Mouse (Mus musculus) neural tube, embryonic 13.5 days (tissue): Measurements from ENCODE around the gene Fcho2. TPM values are rescaled to one million over a fixed set of nuclear protein-coding genes. Genes with fewer than 3 reads are reported as not detected.

ENCODE experiments used
- ATAC-seq: fragments of 200-750 bp; cut with Nextera tagmentation; 2 replicates; pipeline ENCODE4 v1.8.0; 2017; ENCODE audit warnings: low read depth, mild to moderate bottlenecking, moderate TSS enrichment, moderate library complexity
- H3K27ac ChIP-seq: fragments of 300-500 bp; sonication (generic); replicated peaks from 2 replicates; pipeline ENCODE4 v1.5.1; 2015; ENCODE audit warnings: moderate library complexity, mild to moderate bottlenecking, inconsistent platforms
- H3K27me3 ChIP-seq: fragments of 300-500 bp; sonication (generic); 2 replicates; pipeline ENCODE4 v1.6.1; 2015; ENCODE audit warnings: mild to moderate bottlenecking, inconsistent platforms
- H3K36me3 ChIP-seq: fragments of 300-500 bp; sonication (generic); 2 replicates; pipeline ENCODE4 v1.6.1; 2015; ENCODE audit warnings: mild to moderate bottlenecking, inconsistent platforms
- H3K4me1 ChIP-seq: fragments of 300-500 bp; sonication (generic); replicated peaks from 2 replicates; pipeline ENCODE4 v1.6.1; 2015; ENCODE audit warnings: inconsistent platforms
- H3K4me2 ChIP-seq: fragments of 300-500 bp; sonication (generic); 2 replicates; pipeline ENCODE4 v1.6.1; 2015; ENCODE audit warnings: inconsistent platforms, mild to moderate bottlenecking, moderate library complexity
- H3K4me3 ChIP-seq: fragments of 300-500 bp; sonication (generic); 2 replicates; pipeline ENCODE4 v1.5.1; 2015; ENCODE audit warnings: mild to moderate bottlenecking, inconsistent platforms
- H3K9ac ChIP-seq: fragments of 300-500 bp; sonication (generic); 2 replicates; pipeline ENCODE4 v1.6.1; 2015; ENCODE audit warnings: moderate library complexity, mild to moderate bottlenecking, inconsistent platforms
- H3K9me3 ChIP-seq: fragments of 300-500 bp; sonication (generic); 2 replicates; pipeline ENCODE4 v1.6.1; 2016; ENCODE audit warnings: inconsistent platforms
- WGBS: fragments of 180-500 bp; shearing (Covaris S2); methylation state at CpG from one replicate; pipeline ENCODE4 v1.1.7; 2015; 5-methylcytosine and 5-hydroxymethylcytosine counted together
- polyA plus RNA-seq: library from polyadenylated mRNA; unstranded; fragments of >200 nt; fragmentation: Nextera tagmentation; extraction: Ambion mirVana; gene quantifications from 2 replicates; pipeline ENCODE4 v1.2.1, GENCODE M21; 2015

Fcho2 gene
- polyA plus RNA-seq, 1 experiment from 2014 or later, result 27.9 TPM

DNA sequence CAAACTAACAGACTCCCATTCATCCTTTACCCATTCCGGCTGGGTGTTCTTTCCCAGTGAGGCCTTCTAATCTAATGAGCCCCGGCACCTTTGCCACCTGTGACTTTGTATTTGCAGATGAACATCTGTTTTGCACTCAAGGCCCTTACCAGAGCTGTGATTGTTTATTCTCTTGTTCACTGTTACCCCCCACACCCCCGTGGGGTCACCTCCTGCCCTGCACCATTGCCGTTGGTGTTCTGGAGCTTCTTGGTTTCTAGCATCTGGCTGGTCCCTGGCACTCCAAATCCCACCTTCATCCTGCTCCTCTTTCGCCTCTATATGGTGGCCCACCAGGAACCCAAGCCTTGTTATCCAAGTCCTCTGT is 114.0 kb downstream of the Fcho2 start:
- Histone ChIP-seq H3K36me3 (no peaks in the 10 kb centered on the region), H3K9me3 (no peaks in the 10 kb centered on the region), H3K4me3 (no peak overlapping the region), H3K27me3 (0 out of 2 replicates have a peak, but pooled peaks cover 5% of the 10 kb centered on the region), H3K27ac (no peak overlapping the region), H3K9ac (no peak overlapping the region), H3K4me1 (no peaks in the 10 kb centered on the region), H3K4me2 (no peak overlapping the region)
- WGBS, result 80% methylated on average over 5 of the region's 5 CpGs
- no peak for ATAC-seq

DNA sequence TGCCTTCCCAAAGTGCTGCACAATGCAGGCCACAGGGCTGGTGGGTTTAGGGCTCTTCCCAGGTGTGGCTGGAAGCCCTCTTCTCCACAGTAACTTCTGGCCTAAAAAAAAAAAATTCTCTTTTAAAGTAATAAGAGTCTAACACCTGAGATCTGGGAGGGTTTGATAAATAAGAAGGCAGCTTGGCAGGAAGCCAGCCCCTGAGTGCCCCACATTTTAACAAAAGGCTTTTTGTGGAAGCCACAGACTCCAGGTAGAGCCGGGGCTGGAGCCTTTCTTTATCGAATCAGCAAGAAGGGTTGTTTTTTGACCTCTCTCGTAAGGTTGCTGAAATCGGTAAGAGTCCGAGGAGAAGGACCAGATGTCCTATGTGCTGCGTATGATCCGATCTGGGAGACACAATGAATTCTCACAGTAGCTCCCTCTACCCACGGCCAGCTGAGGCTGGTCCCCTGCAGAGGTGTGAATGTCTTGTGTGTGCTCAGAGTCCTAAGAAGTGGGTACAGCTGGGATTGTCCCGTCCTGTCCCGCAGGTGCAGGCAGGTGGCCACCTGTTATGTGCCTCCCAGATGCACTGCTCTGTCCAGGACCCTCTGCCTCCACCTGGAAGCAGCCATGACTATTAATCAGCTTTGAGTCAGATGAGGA is 114.5 kb downstream of the Fcho2 start:
- Histone ChIP-seq H3K36me3 (no peaks in the 10 kb centered on the region), H3K4me3 (no peak overlapping the region), H3K27ac (no peak overlapping the region), H3K27me3 (peaks cover 9% of the 10 kb centered on the region; the same call in 1 of the 2 replicates), H3K9ac (no peak overlapping the region), H3K4me1 (no peaks in the 10 kb centered on the region), H3K9me3 (no peaks in the 10 kb centered on the region), H3K4me2 (no peak overlapping the region)
- ATAC-seq, result no peak
- WGBS, result 70% methylated on average over 10 of the region's 10 CpGs

DNA sequence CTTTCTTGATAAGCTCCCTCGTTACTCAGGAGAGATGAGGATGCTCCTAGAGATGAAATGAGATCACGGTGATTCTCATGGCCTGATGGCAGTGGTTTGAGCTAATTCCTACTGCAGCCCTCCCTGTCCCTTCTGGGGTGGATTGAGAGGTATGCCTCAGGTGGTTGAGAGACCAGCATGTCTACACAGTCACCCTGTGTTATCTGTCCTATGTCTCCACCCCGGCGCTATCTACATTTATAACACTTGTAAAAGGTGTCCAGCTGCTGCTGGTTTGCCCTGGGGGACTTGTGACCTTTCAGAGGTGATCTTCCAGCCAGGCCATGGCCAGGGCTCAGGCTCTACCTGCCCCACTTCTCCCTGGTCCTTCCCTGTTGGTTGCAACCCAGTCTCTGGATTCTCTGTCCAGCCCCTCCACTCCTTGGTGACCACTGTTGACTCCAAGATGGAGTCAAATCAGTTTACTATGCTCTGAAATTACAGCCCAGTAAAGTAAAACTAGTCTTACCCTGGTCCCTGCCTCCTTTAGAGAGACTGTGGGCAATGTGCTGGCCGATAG is 115.2 kb downstream of the Fcho2 start:
- Histone ChIP-seq H3K36me3 (no peaks in the 10 kb centered on the region), H3K9me3 (no peaks in the 10 kb centered on the region), H3K4me2 (no peak overlapping the region), H3K27ac (no peak overlapping the region), H3K4me1 (peaks cover 3% of the 10 kb centered on the region), H3K4me3 (no peak overlapping the region), H3K27me3 (peaks cover 16% of the 10 kb centered on the region), H3K9ac (no peak overlapping the region)
- WGBS, result 80% methylated on average over 5 of the region's 5 CpGs
- ATAC-seq, result no peak

DNA sequence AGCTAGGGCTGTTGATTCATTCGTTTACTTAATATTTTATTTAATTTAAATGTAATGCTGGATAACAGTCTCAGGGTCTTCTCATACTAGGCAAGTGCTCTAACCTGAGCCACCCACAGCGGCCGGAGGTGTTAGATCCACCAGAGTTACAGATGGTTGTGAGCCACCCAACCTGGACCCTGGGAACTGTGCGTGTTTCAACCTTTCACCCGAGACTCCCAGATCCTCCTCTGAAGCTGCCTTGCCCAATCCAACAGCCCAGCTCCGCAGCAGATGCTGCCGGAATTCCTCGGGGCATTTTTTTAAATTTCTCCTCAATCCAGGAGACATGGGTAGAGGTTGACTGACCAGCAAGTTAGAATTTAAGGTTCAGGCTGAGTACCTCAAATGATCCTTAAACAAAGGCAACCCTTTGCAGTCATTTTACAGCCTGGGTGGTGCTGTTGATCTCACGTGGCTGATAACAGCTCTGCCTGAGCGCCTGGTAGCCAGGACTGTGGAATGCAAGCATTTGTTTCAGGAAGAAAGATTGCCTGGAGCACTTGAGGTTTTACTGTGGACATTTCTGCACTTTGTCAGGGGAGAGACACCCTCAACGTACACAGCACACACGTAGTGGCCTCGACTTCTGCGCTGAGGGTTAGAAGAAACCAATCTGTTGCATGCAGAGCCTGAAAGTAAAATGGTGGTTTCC is 116.1 kb downstream of the Fcho2 start:
- no peak overlapping the region for H3K4me2 ChIP-seq
- WGBS, result 61% methylated on average over 14 of the region's 14 CpGs

DNA sequence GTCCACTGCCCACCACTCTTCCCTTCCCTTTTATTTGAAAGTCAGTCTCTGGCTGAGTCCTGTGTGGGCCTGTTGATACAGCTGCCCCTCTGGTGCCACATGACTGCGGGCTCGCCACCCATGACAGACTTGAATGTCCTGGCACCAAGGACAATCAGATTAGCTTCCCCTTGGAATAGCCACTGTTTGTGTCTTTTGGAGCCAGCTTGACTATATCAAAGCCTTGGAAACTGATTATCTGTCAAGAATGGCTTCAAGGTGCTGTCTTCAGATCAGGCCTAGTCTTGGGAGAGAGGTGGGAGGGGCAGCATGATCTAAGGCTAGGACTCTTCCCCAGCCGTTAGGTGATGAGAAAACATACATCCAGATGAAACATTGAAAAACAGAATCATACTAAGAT is 118.5 kb downstream of the Fcho2 start:
- no peak overlapping the region for H3K9ac ChIP-seq
- no peak for ATAC-seq
- peaks cover 9% of the 10 kb centered on the region for H3K4me1 ChIP-seq
- no peaks in the 10 kb centered on the region for H3K9me3 ChIP-seq
- H3K4me2 ChIP-seq, result no peak overlapping the region
- no peak overlapping the region for H3K4me3 ChIP-seq
- no peaks in the 10 kb centered on the region for H3K36me3 ChIP-seq
- 95% methylated on average over 3 of the region's 3 CpGs for WGBS
- H3K27ac ChIP-seq, result no peak overlapping the region
- H3K27me3 ChIP-seq, result peaks cover 36% of the 10 kb centered on the region

More for the DNA sequence above, 116.1 kb downstream of the Fcho2 start:
- no peak for ATAC-seq
- Histone ChIP-seq H3K9me3 (no peaks in the 10 kb centered on the region), H3K27ac (no peak overlapping the region), H3K4me1 (peaks cover 9% of the 10 kb centered on the region), H3K4me3 (no peak overlapping the region), H3K9ac (no peak overlapping the region), H3K36me3 (no peaks in the 10 kb centered on the region), H3K27me3 (peaks cover 25% of the 10 kb centered on the region)

DNA sequence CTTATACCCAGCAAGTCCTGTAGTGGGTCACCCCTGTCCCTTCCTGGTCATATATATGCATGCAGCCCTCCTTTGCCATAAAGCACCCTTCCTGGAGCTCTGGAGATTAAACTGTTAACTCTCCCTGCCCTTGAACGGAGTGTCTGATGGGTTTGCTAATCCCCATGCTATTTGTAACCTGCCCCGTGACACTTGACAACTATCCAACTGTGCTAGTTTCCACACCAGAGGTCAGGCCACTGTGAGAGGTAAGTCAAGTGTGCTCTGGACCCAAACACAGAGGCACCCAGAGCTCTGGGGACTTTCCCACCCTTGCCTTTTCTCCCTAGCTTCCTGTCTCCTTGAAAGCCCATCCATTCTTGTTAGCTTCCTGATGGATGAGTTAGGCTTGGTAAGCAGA is 119.7 kb downstream of the Fcho2 start:
- peaks cover 9% of the 10 kb centered on the region for H3K4me1 ChIP-seq
- H3K27me3 ChIP-seq, result peaks cover 36% of the 10 kb centered on the region
- no peak overlapping the region for H3K27ac ChIP-seq
- 54% methylated on average over 2 of the region's 2 CpGs for WGBS
- H3K36me3 ChIP-seq, result no peaks in the 10 kb centered on the region
- H3K9ac ChIP-seq, result no peak overlapping the region
- H3K4me2 ChIP-seq, result no peak overlapping the region
- H3K4me3 ChIP-seq, result no peak overlapping the region
- no peak for ATAC-seq
- no peaks in the 10 kb centered on the region for H3K9me3 ChIP-seq

DNA sequence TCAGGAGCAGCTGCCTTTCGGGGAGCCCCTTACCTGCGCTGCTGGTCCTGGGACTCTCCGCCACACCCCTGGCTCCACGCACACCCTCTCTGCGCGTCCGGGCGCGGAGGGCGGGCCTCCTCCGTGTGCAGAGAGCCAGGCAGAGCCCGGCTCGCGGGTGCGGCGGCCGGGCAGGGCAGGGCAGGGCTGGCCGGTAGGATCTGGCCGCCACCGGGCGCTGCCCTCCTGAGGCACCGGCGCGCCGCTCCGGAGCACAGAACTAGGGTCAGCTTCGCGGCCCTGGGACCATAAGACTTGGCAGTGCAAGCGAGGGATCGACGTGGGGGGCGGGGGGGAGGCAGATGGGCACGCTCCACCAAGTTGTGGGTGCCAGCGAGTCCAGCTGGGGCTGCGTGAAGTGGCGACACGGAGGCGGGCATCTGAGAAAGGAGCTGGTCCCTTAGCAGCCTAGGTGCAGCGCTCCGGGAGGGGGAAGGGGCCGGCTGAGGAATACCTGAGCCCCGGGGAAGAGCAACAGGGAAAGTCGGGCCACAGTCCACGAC is 120.4 kb downstream of the Fcho2 start, which contains the start of gene Tmem171:
Tmem171 (minus strand) TSS at position 62 of the 542 bp plus-strand sequence.
- peak; percentile 47; the same call in 1 of the 2 replicates for ATAC-seq

DNA sequence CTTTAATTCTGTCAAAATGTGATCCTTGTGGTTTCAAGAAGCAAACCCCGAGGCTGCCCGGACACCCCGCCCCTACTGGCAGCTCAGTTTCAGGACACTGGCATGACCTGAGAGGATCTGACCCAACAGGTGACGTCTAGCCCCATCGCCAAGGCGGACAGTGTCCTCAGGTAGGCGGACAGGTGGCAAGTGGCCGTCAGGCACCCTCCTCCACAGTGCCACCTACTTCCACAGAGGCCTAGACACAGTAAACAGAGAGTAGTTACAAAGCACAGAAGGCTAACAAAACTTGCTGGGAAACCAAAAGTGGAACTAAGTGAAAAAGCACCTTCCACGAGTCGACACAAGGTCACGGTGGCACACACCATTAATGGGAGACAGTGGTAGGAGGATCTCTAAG is 121.9 kb downstream of the Fcho2 start:
- Histone ChIP-seq H3K27me3 (peaks cover 36% of the 10 kb centered on the region), H3K4me3 (no peak overlapping the region), H3K4me2 (no peak overlapping the region), H3K9me3 (no peaks in the 10 kb centered on the region), H3K4me1 (peaks cover 10% of the 10 kb centered on the region), H3K27ac (no peak overlapping the region), H3K9ac (no peak overlapping the region), H3K36me3 (no peaks in the 10 kb centered on the region)
- WGBS, result 95% methylated on average over 11 of the region's 11 CpGs
- no peak for ATAC-seq

More for the DNA sequence above, 120.4 kb downstream of the Fcho2 start, which contains the start of gene Tmem171:
- Histone ChIP-seq H3K36me3 (no peaks in the 10 kb centered on the region), H3K4me3 (peak within 1 kb of the TSS; percentile 34), H3K9me3 (no peaks in the 10 kb centered on the region), H3K9ac (peak within 1 kb of the TSS; percentile 60), H3K4me1 (peaks cover 9% of the 10 kb centered on the region), H3K27me3 (peaks cover 36% of the 10 kb centered on the region), H3K4me2 (peak within 1 kb of the TSS; percentile 66), H3K27ac (no peak within 1 kb of the TSS)
- 5% methylated on average over 43 of the region's 44 CpGs for WGBS

DNA sequence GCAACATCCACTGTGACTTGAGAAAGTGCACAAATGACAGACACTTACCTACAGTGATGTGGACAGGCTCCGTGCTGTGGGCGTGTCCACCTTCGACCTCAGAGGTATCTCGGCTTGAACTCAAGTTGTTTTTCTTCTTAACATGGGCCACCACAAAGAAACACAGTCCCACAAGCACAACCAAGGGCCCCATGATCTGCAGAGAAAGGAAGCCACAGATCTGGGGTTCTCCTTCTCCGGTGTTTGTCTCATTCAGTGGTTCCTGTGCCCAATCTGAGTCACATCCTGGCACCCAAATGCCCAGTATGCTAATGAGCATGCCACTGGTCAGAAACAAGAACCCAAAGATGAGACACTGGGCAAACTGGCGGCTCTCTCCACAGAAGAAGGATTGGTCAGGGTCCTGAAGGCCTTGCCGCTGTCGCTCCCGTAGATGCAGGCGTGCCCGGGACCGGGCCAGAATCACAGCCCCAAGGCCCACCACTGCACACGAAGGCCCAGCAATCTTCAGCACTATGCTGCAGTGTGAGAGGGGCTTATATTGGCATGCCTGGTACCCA is 123.2 kb downstream of the Fcho2 start:
- H3K27ac ChIP-seq, result no peak overlapping the region
- H3K4me3 ChIP-seq, result no peak overlapping the region
- 92% methylated on average over 13 of the region's 13 CpGs for WGBS
- peaks cover 18% of the 10 kb centered on the region for H3K4me1 ChIP-seq
- H3K27me3 ChIP-seq, result peaks cover 36% of the 10 kb centered on the region
- no peak for ATAC-seq
- H3K36me3 ChIP-seq, result no peaks in the 10 kb centered on the region
- H3K4me2 ChIP-seq, result no peak overlapping the region
- H3K9ac ChIP-seq, result no peak overlapping the region
- no peaks in the 10 kb centered on the region for H3K9me3 ChIP-seq

DNA sequence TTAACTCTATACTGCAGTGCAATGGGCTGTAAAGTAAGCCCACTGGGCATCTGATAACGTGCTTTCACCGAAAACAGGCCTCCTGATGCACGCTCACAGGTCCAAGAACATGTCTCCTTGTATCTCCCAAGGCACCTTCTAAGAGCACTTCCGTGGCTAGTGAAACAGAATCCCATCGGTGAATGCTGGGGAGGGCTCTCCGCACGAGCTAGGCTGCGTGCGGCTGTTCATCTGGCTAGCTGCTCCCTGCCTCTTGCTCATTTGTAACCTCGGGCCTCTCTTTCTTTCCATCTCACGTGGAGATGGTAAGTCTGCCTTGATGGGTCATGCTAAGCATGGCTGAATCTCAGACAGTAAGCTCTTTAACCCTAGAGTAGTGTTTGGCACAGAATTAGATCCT is 124.4 kb downstream of the Fcho2 start:
- WGBS, result 89% methylated on average over 11 of the region's 11 CpGs
- no peaks in the 10 kb centered on the region for H3K36me3 ChIP-seq
- no peak overlapping the region for H3K9ac ChIP-seq
- no peak overlapping the region for H3K4me3 ChIP-seq
- H3K27me3 ChIP-seq, result peaks cover 27% of the 10 kb centered on the region
- no peaks in the 10 kb centered on the region for H3K9me3 ChIP-seq
- no peak overlapping the region for H3K27ac ChIP-seq
- peaks cover 18% of the 10 kb centered on the region for H3K4me1 ChIP-seq
- ATAC-seq, result no peak
- no peak overlapping the region for H3K4me2 ChIP-seq

DNA sequence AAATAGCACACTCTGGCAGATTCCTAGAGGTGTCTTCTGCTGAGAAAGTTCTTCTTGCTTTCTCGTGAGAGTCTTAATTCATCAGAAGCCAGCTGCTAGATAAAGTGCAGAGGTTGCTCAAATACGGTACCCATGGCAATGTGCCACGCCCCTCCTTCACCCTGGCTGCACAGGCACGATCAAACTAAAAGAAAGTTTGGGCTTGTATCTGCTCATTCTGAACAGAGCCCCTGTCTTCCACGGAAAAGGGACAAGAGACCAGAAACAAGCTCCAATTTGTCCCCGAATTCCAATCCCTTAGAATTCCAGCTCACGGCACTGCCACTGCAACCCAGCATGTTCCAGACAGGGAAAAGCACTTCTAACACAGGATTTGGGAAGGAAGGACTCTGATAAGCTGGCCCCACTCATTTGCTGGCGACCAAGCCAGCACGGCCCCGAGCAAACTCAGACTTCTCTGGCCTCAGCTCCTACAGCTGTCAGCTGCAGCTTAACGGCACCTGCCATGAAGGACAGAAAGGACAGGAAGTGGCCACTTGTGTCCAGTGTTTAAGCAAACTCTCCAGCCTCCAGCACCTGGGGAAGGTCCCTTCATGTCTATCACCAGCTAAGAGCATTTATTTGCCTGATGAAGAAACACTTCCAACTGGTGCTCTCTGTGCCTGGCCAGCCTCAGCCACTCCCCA is 125.5 kb downstream of the Fcho2 start:
- Histone ChIP-seq H3K4me3 (no peak overlapping the region), H3K27me3 (peaks cover 16% of the 10 kb centered on the region), H3K36me3 (no peaks in the 10 kb centered on the region), H3K27ac (no peak overlapping the region), H3K9ac (no peak overlapping the region), H3K9me3 (no peaks in the 10 kb centered on the region), H3K4me1 (peaks cover 12% of the 10 kb centered on the region), H3K4me2 (no peak overlapping the region)
- no peak for ATAC-seq
- 73% methylated on average over 11 of the region's 11 CpGs for WGBS
